In the genomic region with DNA sequence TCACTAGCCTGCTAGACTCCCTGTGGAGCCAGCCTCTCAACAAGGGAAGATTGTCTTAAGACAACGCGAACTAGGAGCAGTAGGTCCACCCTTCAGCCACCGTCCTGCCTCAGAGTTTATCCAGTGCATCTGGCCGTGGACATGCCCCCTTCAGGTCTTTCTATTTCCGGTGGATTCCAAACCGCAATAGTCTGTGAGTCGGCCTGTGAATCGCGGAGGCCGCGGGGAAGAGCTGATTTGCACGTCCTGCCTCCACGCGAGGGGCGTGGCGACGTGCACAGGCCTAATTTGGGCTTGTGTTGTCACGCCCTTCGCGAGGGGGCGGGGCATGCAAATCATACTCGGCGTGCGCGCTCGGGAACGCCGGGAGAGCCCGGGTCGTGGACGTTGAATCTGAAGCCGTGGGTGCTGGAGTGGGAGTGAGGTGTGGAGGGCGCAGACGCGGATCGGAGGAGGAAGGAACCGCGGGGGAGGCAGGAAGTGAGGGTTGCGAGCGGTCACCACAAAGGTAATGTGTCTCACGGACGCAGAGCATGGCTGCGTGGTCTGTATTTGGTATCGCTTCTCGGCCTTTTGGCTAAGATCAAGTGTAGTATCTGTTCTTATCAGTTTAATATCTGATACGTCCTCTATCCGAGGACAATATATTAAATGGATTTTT, we compare ENCODE assay signal across 8 mouse cellular contexts. TPM values are rescaled to one million over a fixed set of nuclear protein-coding genes. Genes with fewer than 3 reads are reported as not detected.
A peak's percentile ranks its signal among the peaks of the same experiment; 100 is the strongest.
DNase-seq lines count a peak whose midpoint lies in the region; ATAC-seq lines count a peak whose summit lies in the region.

No protein-coding gene starts in this region.

- under 1% methylated on average over 46 of the region's 47 CpGs for WGBS in intestine, embryonic 14.5 days

- DNase-seq in adipocyte (ENCODE audit: low spot score): peak; percentile 97
- peak; percentile 99 for DNase-seq in embryo, embryonic 10 days (ENCODE audit: low spot score)
- DNase-seq in gastrocnemius, postnatal 14 days: peak; percentile 97
- peak; percentile 99 for DNase-seq in intestine, embryonic 14.5 days (ENCODE audit: low spot score)
- DNase-seq in left cerebral cortex, postnatal 14 days (ENCODE audit: low spot score in 2 of 2): peak; percentile 95 to 96
- DNase-seq in mesoderm, embryonic 11.5 days (ENCODE audit: low read depth, low spot score): peak; percentile 97
- DNase-seq in right cerebral cortex, postnatal 36 days (ENCODE audit: low spot score in 2 of 2): peak; percentile 95
- peak; percentile 97 for DNase-seq in yolk sac, embryonic 10.5 days (ENCODE audit: low spot score)

- no peaks in the 10 kb centered on the region for H3K36me3 ChIP-seq in intestine, embryonic 14.5 days (ENCODE audit: control insufficient read depth, insufficient read depth, low read length)

- H3K9ac ChIP-seq in intestine, embryonic 14.5 days (ENCODE audit: low read length): peak overlapping the region; percentile 89

- no peaks in the 10 kb centered on the region for H3K9me3 ChIP-seq in intestine, embryonic 14.5 days (ENCODE audit: control insufficient read depth, low read length)

- H3K4me1 ChIP-seq in intestine, embryonic 14.5 days (replicated peaks; ENCODE audit: control insufficient read depth, insufficient read depth, low read length): no peaks in the 10 kb centered on the region

- peak overlapping the region; percentile 100 for H3K27ac ChIP-seq in intestine, embryonic 14.5 days (ENCODE audit: low read depth)

- peak; percentile 95 for ATAC-seq in intestine, embryonic 14.5 days (replicated peaks; ENCODE audit: low FRiP score, low TSS enrichment, low read depth)

- H3K27me3 ChIP-seq in intestine, embryonic 14.5 days (replicated peaks; ENCODE audit: control insufficient read depth, insufficient read depth, low read length): no peaks in the 10 kb centered on the region

- intact Hi-C loops in gastrocnemius, postnatal 14 days (cut with DNase I; ENCODE audit: low total_unique reads): no loop called here
- intact Hi-C loops in left cerebral cortex, postnatal 14 days (cut with DNase I): no loop called here

- peak overlapping the region; percentile 43 for H3K4me3 ChIP-seq in intestine, embryonic 14.5 days (ENCODE audit: low read depth, low read length)

- peak overlapping the region; percentile 61 for H3K4me2 ChIP-seq in intestine, embryonic 14.5 days (ENCODE audit: low read length)

RNA-seq across cellular contexts. Expression of a gene that starts 31.7 kb away (rescaled TPM):
- 10 to 100 TPM; 25.9 to 27.4 TPM for total RNA-seq in gastrocnemius, postnatal 14 days (2021)
- polyA plus RNA-seq in intestine, embryonic 14.5 days (2014; fragmentation: Nextera tagmentation; extraction: Ambion mirVana): 9.6 and 12.4 TPM in 2 replicates
- 1 to 10 TPM; 2.3 to 2.6 TPM for total RNA-seq in left cerebral cortex, postnatal 14 days (2021)

RNA-seq across cellular contexts. Expression of a gene that starts 40.3 kb away (rescaled TPM):
- 10 to 100 TPM; 19.6 to 20.5 TPM for total RNA-seq in gastrocnemius, postnatal 14 days (2021)
- 41.3 and 46.1 TPM in 2 replicates for polyA plus RNA-seq in intestine, embryonic 14.5 days (2014; fragmentation: Nextera tagmentation; extraction: Ambion mirVana)
- 1 to 10 TPM; 4.8 TPM for total RNA-seq in left cerebral cortex, postnatal 14 days (2021)

RNA-seq across cellular contexts. Expression of a gene that starts 40.4 kb away (rescaled TPM):
- total RNA-seq in gastrocnemius, postnatal 14 days (2021): under 1 TPM; 0.07 to 0.14 TPM
- 4.2 TPM in 2 replicates for polyA plus RNA-seq in intestine, embryonic 14.5 days (2014; fragmentation: Nextera tagmentation; extraction: Ambion mirVana)
- total RNA-seq in left cerebral cortex, postnatal 14 days (2021): 10 to 100 TPM; 32.4 to 32.6 TPM

Comparison
In these comparisons a context has a peak if more than half of its experiments do, and no peak if none do; other contexts are left out.
1. Peak in every context shown above with its lines: DNase-seq, ATAC-seq, H3K4me3 ChIP-seq and H3K27ac ChIP-seq.
2. RNA of a gene that starts 31.7 kb away (total RNA-seq): 25.9 to 27.4 TPM in gastrocnemius, postnatal 14 days; 2.3 to 2.6 TPM in left cerebral cortex, postnatal 14 days; every median in the first group is over 4 times any median in the second.
3. RNA of a gene that starts 40.4 kb away (total RNA-seq): 32.4 to 32.6 TPM in left cerebral cortex, postnatal 14 days; 0.07 to 0.14 TPM in gastrocnemius, postnatal 14 days; every median in the first group is over 10 times any median in the second.